Mouse (Mus musculus) adrenal gland (tissue): ENCODE results near the gene Bcl9l.
"Not testable (repeated sequence)": the region's sequence is repeated elsewhere in the genome, so short reads cannot be mapped to it uniquely, and the experiment has no call there.

ENCODE experiments used
- intact Hi-C: fragments of 180-260 bp; cut with DNase I; formaldehyde crosslinking; loops from one replicate; pipeline ENCODE4 v1.15.1; 2025
- long read RNA-seq, 2 experiments: library from polyadenylated mRNA; unstranded; transcript quantifications; one replicate each; pipeline ENCODE4 v2.0.0; 2020; ENCODE audit warnings: borderline replicate concordance in 1 of 2; ENCODE audit not compliant: insufficient replicate concordance in 1 of 2

The Bcl9l gene
- long read RNA-seq, experiment 1, partial matches to known transcripts, result 2 of 2 reads
- long read RNA-seq, experiment 1, other reads (novel, unspliced or antisense), result 0 of 2 reads
- long read RNA-seq, experiment 2, partial matches to known transcripts, result 0 of 1 reads
- long read RNA-seq, experiment 2, other reads (novel, unspliced or antisense), result 1 of 1 reads

- intact Hi-C loops, result loop anchor here (10.0 kb wide), 1 partner anchor 122 kb away; the partner anchor contains the start of gene Ddx6
Observed at GRCm38 (mm10) chr9:44482552-44482951, at the start of gene Bcl9l. Gene Bcl9l (plus strand): TSS chr9:44482825.

- intact Hi-C loops, result no loop called here
Observed at GRCm38 (mm10) chr9:44435747-44436146, 46.9 kb upstream of the Bcl9l start.

- intact Hi-C loops, result no loop called here
Observed at GRCm38 (mm10) chr9:44440961-44441360, 41.7 kb upstream of the Bcl9l start, which contains the start of gene Foxr1. Gene Foxr1 (minus strand): TSS chr9:44441136.

- intact Hi-C loops, result not testable (repeated sequence)
Observed at GRCm38 (mm10) chr9:44444402-44445025, 38.1 kb upstream of the Bcl9l start.

GRCm38 (mm10) chr9:44450387-44450786, 32.2 kb upstream of the Bcl9l start:
- intact Hi-C loops, result no loop called here

GRCm38 (mm10) chr9:44454132-44454890, 28.3 kb upstream of the Bcl9l start:
- intact Hi-C loops, result loop anchor here (1.0 kb wide), 2 partner anchors 48 to 198 kb away; no protein-coding TSS in a partner anchor

- intact Hi-C loops, result loop anchor here (1.0 kb wide), 2 partner anchors 47 to 197 kb away; no protein-coding TSS in a partner anchor
Observed at GRCm38 (mm10) chr9:44454891-44455220, 27.8 kb upstream of the Bcl9l start, which contains the start of gene Upk2. Gene Upk2 (minus strand): TSS chr9:44454976.

- intact Hi-C loops, result no loop called here
Observed at GRCm38 (mm10) chr9:44457035-44457742, 25.4 kb upstream of the Bcl9l start.

GRCm38 (mm10) chr9:44461950-44462349, 20.7 kb upstream of the Bcl9l start:
- intact Hi-C loops, result no loop called here

- intact Hi-C loops, result loop anchor here (5.0 kb wide), 1 partner anchor 34 kb away; no protein-coding TSS in a partner anchor
Observed at GRCm38 (mm10) chr9:44468224-44468623, 14.4 kb upstream of the Bcl9l start.

- intact Hi-C loops, result loop anchor here (5.0 kb wide), 1 partner anchor 34 kb away; no protein-coding TSS in a partner anchor
Observed at GRCm38 (mm10) chr9:44468800-44469199, 13.8 kb upstream of the Bcl9l start.

GRCm38 (mm10) chr9:44473184-44473583, 9.4 kb upstream of the Bcl9l start:
- intact Hi-C loops, result no loop called here

- intact Hi-C loops, result no loop called here
Observed at GRCm38 (mm10) chr9:44474327-44474726, 8.3 kb upstream of the Bcl9l start.

GRCm38 (mm10) chr9:44475936-44476335, 6.7 kb upstream of the Bcl9l start:
- intact Hi-C loops, result loop anchor here (5.0 kb wide), 1 partner anchor 36 kb away; no protein-coding TSS in a partner anchor

GRCm38 (mm10) chr9:44477339-44478228, 5.0 kb upstream of the Bcl9l start:
- intact Hi-C loops, result loop anchor here (5.0 kb wide), 1 partner anchor 35 kb away; no protein-coding TSS in a partner anchor

GRCm38 (mm10) chr9:44478229-44478921, 4.2 kb upstream of the Bcl9l start:
- intact Hi-C loops, result loop anchor here (5.0 kb wide), 1 partner anchor 34 kb away; no protein-coding TSS in a partner anchor

GRCm38 (mm10) chr9:44478959-44479605, 3.5 kb upstream of the Bcl9l start:
- intact Hi-C loops, result loop anchor here (5.0 kb wide), 1 partner anchor 33 kb away; no protein-coding TSS in a partner anchor

GRCm38 (mm10) chr9:44479628-44480428, 2.8 kb upstream of the Bcl9l start:
- intact Hi-C loops, result loop anchor here (2.0 to 10.0 kb wide), 3 partner anchors 21 to 125 kb away; partner anchors contain the start of gene Ddx6
